Mouse (Mus musculus) cortical plate, adult 2 months (tissue): ENCODE results near the gene Schip1. TPM values are rescaled to one million over a fixed set of nuclear protein-coding genes. Genes with fewer than 3 reads are reported as not detected.

Source experiments
- H3K27ac ChIP-seq: fragments of 200-500 bp; 2 replicates; pipeline ENCODE4 v1.5.1; 2012; ENCODE audit warnings: low read length, control low read depth, inconsistent platforms; ENCODE audit not compliant: insufficient read depth
- H3K4me1 ChIP-seq: fragments of 200-500 bp; 2 replicates; pipeline ENCODE4 v1.6.1; 2011; ENCODE audit warnings: low read length; ENCODE audit not compliant: control insufficient read depth, insufficient read depth
- H3K4me3 ChIP-seq: fragments of 200-500 bp; 2 replicates; pipeline ENCODE4 v1.5.1; 2011; ENCODE audit warnings: mild to moderate bottlenecking, low read length, control low read depth; ENCODE audit not compliant: insufficient read depth
- CTCF ChIP-seq: fragments of 200-500 bp; IDR thresholded peaks from 2 replicates; pipeline ENCODE4 v1.5.1; 2011; ENCODE audit warnings: mild to moderate bottlenecking, control low read depth, low read length; ENCODE audit not compliant: insufficient read depth; ENCODE audit errors: extremely low read depth
- POLR2A ChIP-seq: fragments of 200-500 bp; IDR thresholded peaks from 2 replicates; pipeline ENCODE4 v1.6.1; 2011; ENCODE audit warnings: mild to moderate bottlenecking, low read length, control low read depth; ENCODE audit not compliant: insufficient read depth; ENCODE audit errors: extremely low read depth
- polyA plus RNA-seq: library from polyadenylated mRNA; depleted of rRNA; stranded (reverse); fragments of >200 nt; gene quantifications from 2 replicates; pipeline ENCODE4 v1.2.3, GENCODE M21; 2012

Schip1 gene
- polyA plus RNA-seq, 1 experiment, result 207 TPM

GRCm38 (mm10) chr3:68296752-68297151, 232.2 kb downstream of the Schip1 start:
- H3K27ac ChIP-seq, result no peak overlapping the region
- H3K4me3 ChIP-seq, result no peak overlapping the region
- TF ChIP-seq POLR2A (no peak), CTCF (no peak)
- peaks cover 4% of the 10 kb centered on the region for H3K4me1 ChIP-seq

GRCm38 (mm10) chr3:68305647-68306046, 241.0 kb downstream of the Schip1 start:
- no peak for TF ChIP-seq POLR2A
- no peak for TF ChIP-seq CTCF
- Histone ChIP-seq H3K4me3 (no peak overlapping the region), H3K27ac (no peak overlapping the region), H3K4me1 (no peaks in the 10 kb centered on the region)

- TF ChIP-seq CTCF (no peak), POLR2A (no peak)
- H3K4me3 ChIP-seq, result no peak overlapping the region
- no peaks in the 10 kb centered on the region for H3K4me1 ChIP-seq
- no peak overlapping the region for H3K27ac ChIP-seq
Measured at GRCm38 (mm10) chr3:68306726-68307125, 242.1 kb downstream of the Schip1 start.

GRCm38 (mm10) chr3:68325575-68325974, 261.0 kb downstream of the Schip1 start:
- TF ChIP-seq CTCF, result no peak
- TF ChIP-seq POLR2A, result no peak
- Histone ChIP-seq H3K4me3 (no peak overlapping the region), H3K4me1 (no peaks in the 10 kb centered on the region), H3K27ac (no peak overlapping the region)

- no peak overlapping the region for H3K27ac ChIP-seq
- H3K4me1 ChIP-seq, result no peaks in the 10 kb centered on the region
- TF ChIP-seq POLR2A (no peak), CTCF (no peak)
- H3K4me3 ChIP-seq, result no peak overlapping the region
Measured at GRCm38 (mm10) chr3:68332515-68332914, 267.9 kb downstream of the Schip1 start.

- no peak overlapping the region for H3K27ac ChIP-seq
- H3K4me1 ChIP-seq, result no peaks in the 10 kb centered on the region
- TF ChIP-seq CTCF (no peak), POLR2A (no peak)
- H3K4me3 ChIP-seq, result no peak overlapping the region
Measured at GRCm38 (mm10) chr3:68335501-68335900, 270.9 kb downstream of the Schip1 start.

- H3K4me1 ChIP-seq, result no peaks in the 10 kb centered on the region
- H3K4me3 ChIP-seq, result no peak overlapping the region
- no peak overlapping the region for H3K27ac ChIP-seq
- no peak for TF ChIP-seq CTCF
- TF ChIP-seq POLR2A, result no peak
Measured at GRCm38 (mm10) chr3:68350624-68351023, 286.0 kb downstream of the Schip1 start.

GRCm38 (mm10) chr3:68351461-68351860, 286.9 kb downstream of the Schip1 start:
- Histone ChIP-seq H3K4me1 (no peaks in the 10 kb centered on the region), H3K4me3 (no peak overlapping the region), H3K27ac (no peak overlapping the region)
- TF ChIP-seq CTCF (no peak), POLR2A (no peak)

GRCm38 (mm10) chr3:68352961-68353360, 288.4 kb downstream of the Schip1 start:
- H3K27ac ChIP-seq, result no peak overlapping the region
- TF ChIP-seq CTCF (no peak), POLR2A (no peak)
- H3K4me3 ChIP-seq, result no peak overlapping the region
- no peaks in the 10 kb centered on the region for H3K4me1 ChIP-seq

- Histone ChIP-seq H3K4me3 (no peak overlapping the region), H3K4me1 (no peaks in the 10 kb centered on the region), H3K27ac (no peak overlapping the region)
- TF ChIP-seq CTCF (no peak), POLR2A (no peak)
Measured at GRCm38 (mm10) chr3:68353492-68353891, 288.9 kb downstream of the Schip1 start.
